Mouse (Mus musculus) E14TG2a.4 (cell line): ENCODE results near the gene Med11.

ENCODE experiments used
- CTCF ChIP-seq: conservative IDR thresholded peaks from 2 replicates; pipeline ENCODE4 v1.5.1; 2014; ENCODE audit warnings: low read length
- NANOG ChIP-seq: IDR thresholded peaks from 2 replicates; pipeline ENCODE4 v1.6.1; 2014; ENCODE audit warnings: borderline replicate concordance, low read length, mixed read lengths
- POU5F1 ChIP-seq: IDR thresholded peaks from 2 replicates; pipeline ENCODE4 v1.6.1; 2014; ENCODE audit warnings: low read length, borderline replicate concordance

- TF ChIP-seq CTCF (no peak), POU5F1 (no peak), NANOG (no peak)
Measured at GRCm38 (mm10) chr11:70435476-70435875, 16.2 kb upstream of the Med11 start.
